Mouse (Mus musculus) heart, postnatal 0 days (tissue): ENCODE measurements at regions not wholly inside any gene's neighbourhood (a gene's known extent, or its start where the extent isn't known, plus 50 kb on each side); places are given as distances from the start of the nearest gene placed in this dataset.

Experiments used
- CTCF ChIP-seq: IDR thresholded peaks from 2 replicates; pipeline ENCODE4 v1.5.1; 2016; ENCODE audit warnings: antibody characterized with exemption, control low read depth, low read depth
- EP300 ChIP-seq: IDR thresholded peaks from 2 replicates; pipeline ENCODE4 v1.6.1; 2016; ENCODE audit warnings: antibody characterized with exemption, low read depth

- TF ChIP-seq CTCF (no peak), EP300 (no peak)
Observed at GRCm38 (mm10) chr8:41821676-41822075, 404.8 kb upstream of the Frg1 start.
